Mouse (Mus musculus) brown adipose tissue, adult 24 weeks (tissue): Measurements from ENCODE around the gene Tra2a. TPM values are rescaled to one million over a fixed set of nuclear protein-coding genes. Genes with fewer than 3 reads are reported as not detected.

Experiments
- H3K27ac ChIP-seq: fragments of 200-500 bp; replicated peaks from 2 replicates; pipeline ENCODE4 v1.5.1; 2012; ENCODE audit warnings: low read depth, mild to moderate bottlenecking, low read length
- H3K4me1 ChIP-seq: fragments of 200-500 bp; 2 replicates; pipeline ENCODE4 v1.6.1; 2012; ENCODE audit warnings: low read length, mixed read lengths; ENCODE audit not compliant: control insufficient read depth, insufficient read depth, insufficient read length
- H3K4me3 ChIP-seq: fragments of 200-500 bp; 2 replicates; pipeline ENCODE4 v1.5.1; 2012; ENCODE audit warnings: low read depth, mild to moderate bottlenecking, low read length, moderate library complexity; ENCODE audit not compliant: insufficient read depth
- polyA plus RNA-seq: library from polyadenylated mRNA; stranded (reverse); fragments of >200 nt; gene quantifications from 2 replicates; pipeline ENCODE4 v1.2.4, GENCODE M21; 2012; ENCODE audit not compliant: missing spikeins, insufficient read depth, insufficient read length

Tra2a gene
- polyA plus RNA-seq, 1 experiment = 27.9 TPM

- peaks cover 6% of the 10 kb centered on the region for H3K4me1 ChIP-seq
- H3K27ac ChIP-seq = no peak overlapping the region
- no peak overlapping the region for H3K4me3 ChIP-seq
Measured at GRCm38 (mm10) chr6:49259711-49260110, 4.1 kb downstream of the Tra2a start.

DNA sequence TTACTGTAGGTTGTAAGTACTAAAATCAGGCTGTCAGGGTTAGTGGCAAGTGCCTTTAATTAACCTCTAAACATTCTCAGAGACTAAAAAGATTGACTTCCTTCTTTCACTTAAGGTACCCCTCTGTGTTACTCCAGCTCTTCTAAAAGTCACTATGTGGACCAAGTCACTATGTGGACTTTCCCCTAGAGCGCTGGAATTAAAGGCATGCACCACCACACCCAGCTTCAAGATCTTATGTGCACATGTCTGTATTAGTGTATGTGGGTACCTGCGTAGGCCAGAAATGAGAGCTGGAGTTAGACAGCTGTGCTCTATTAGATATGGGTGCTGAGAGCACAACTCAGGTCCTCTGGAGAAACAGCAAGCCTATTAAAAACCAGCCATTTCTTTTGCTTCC, 6.0 kb downstream of the Tra2a start:
- H3K27ac ChIP-seq = no peak overlapping the region
- no peak overlapping the region for H3K4me3 ChIP-seq
- H3K4me1 ChIP-seq = peaks cover 6% of the 10 kb centered on the region

GRCm38 (mm10) chr6:49252207-49252606, 11.6 kb downstream of the Tra2a start:
- no peak overlapping the region for H3K27ac ChIP-seq
- no peaks in the 10 kb centered on the region for H3K4me1 ChIP-seq
- H3K4me3 ChIP-seq = no peak overlapping the region

DNA sequence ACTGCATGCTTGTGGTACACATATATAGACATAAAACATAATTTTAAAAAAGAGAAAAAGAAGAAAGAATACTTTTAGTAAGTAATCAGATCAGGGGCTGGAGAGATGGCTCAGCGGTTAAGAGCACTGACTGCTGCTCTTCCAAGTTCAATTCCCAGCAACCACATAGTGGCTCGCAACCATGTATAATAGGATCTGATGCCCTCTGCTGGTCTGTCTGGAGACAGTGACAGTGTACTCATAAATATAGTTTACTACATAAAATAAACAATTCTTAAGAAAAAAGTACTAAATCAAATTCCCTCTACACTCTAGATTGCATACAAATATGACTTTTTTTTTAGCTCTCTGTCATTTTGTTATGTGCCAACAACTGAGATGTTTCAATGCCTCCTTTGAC, 12.6 kb downstream of the Tra2a start:
- H3K27ac ChIP-seq = no peak overlapping the region
- no peak overlapping the region for H3K4me3 ChIP-seq
- no peaks in the 10 kb centered on the region for H3K4me1 ChIP-seq

GRCm38 (mm10) chr6:49247246-49247645, 16.6 kb downstream of the Tra2a start:
- H3K4me3 ChIP-seq = no peak overlapping the region
- H3K27ac ChIP-seq = no peak overlapping the region
- no peaks in the 10 kb centered on the region for H3K4me1 ChIP-seq

- no peak overlapping the region for H3K27ac ChIP-seq
- H3K4me3 ChIP-seq = no peak overlapping the region
- no peaks in the 10 kb centered on the region for H3K4me1 ChIP-seq
Measured at GRCm38 (mm10) chr6:49242331-49242730, 21.5 kb downstream of the Tra2a start.

- no peak overlapping the region for H3K4me3 ChIP-seq
- no peak overlapping the region for H3K27ac ChIP-seq
- H3K4me1 ChIP-seq = no peaks in the 10 kb centered on the region
Measured at GRCm38 (mm10) chr6:49241562-49241961, 22.3 kb downstream of the Tra2a start.

GRCm38 (mm10) chr6:49236331-49236730, 27.5 kb downstream of the Tra2a start:
- no peak overlapping the region for H3K4me3 ChIP-seq
- no peaks in the 10 kb centered on the region for H3K4me1 ChIP-seq
- no peak overlapping the region for H3K27ac ChIP-seq

DNA sequence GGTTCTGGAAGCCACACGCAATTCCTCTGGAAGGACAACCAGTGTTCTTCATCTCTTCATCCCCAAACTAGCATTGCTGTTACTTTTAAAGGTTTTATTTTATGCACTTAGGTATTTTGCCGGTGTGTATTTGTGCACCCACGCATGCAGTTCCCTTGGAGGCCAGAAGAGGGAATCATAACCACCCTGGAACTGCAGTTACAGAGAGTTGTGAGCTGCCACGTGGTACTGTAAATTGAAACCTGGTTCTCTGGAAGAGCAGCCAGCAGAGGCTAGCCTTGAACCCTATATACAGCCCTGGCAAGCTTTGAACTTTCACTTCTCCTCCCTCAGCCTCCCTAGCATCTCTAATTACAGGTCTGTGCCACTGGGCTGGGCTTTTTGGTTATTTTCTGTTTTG, 30.5 kb downstream of the Tra2a start:
- no peak overlapping the region for H3K27ac ChIP-seq

GRCm38 (mm10) chr6:49228126-49228679, 35.6 kb downstream of the Tra2a start:
- H3K4me1 ChIP-seq = no peaks in the 10 kb centered on the region
- H3K4me3 ChIP-seq = no peak overlapping the region
- H3K27ac ChIP-seq = no peak overlapping the region

More for the DNA sequence above, 30.5 kb downstream of the Tra2a start:
- Histone ChIP-seq H3K4me3 (no peak overlapping the region), H3K4me1 (no peaks in the 10 kb centered on the region)

DNA sequence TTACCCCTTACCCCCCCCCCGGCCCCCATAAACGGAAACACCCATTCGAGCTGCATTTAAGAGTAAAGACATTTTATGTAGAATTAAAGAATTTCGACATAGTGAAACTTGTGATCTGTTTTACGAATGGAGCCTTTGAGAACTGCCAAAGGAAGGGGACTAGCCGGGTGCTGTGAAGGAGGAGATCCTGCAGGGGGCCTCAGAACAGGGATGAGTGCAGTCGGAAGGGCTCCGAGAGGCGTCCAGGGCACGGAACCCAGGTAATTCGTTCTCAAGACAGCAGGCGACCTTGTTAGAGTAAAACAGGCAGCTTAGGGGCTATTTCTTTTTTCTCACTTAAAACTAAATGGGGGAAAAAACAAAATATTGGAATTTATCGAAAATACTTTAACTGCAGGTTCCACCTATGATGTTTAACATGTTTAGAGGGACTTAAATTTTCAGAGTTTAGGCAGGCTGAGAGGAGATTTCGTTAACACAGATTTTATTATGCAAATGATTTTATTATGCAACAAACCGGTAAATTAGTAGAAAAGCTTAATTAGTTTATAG, 36.6 kb downstream of the Tra2a start:
- Histone ChIP-seq H3K4me1 (no peaks in the 10 kb centered on the region), H3K27ac (no peak overlapping the region), H3K4me3 (no peak overlapping the region)

GRCm38 (mm10) chr6:49225728-49226123, 38.1 kb downstream of the Tra2a start:
- Histone ChIP-seq H3K4me3 (no peak overlapping the region), H3K27ac (no peak overlapping the region), H3K4me1 (no peaks in the 10 kb centered on the region)

GRCm38 (mm10) chr6:49224923-49225727, 38.7 kb downstream of the Tra2a start:
- Histone ChIP-seq H3K27ac (no peak overlapping the region), H3K4me3 (no peak overlapping the region), H3K4me1 (no peaks in the 10 kb centered on the region)

DNA sequence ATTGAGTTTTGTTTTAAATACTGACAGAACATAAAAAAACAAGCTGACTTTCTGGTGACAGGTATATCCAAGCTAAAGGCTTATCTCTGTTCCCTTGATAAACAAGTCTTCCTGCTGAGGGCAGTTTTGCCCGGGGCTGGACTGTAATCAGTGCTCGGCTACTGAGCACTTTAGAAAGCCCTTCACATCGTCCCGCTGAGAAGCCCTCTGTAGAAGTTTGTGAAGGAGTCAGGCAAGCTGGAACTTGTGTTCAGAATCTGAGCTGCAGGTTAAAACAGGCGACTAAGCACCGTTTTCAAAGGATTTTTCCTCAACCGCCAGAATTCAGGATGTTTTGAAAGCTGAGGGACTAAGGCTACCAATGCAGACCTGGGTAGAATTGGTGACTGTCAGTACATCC, 41.9 kb downstream of the Tra2a start:
- no peak overlapping the region for H3K27ac ChIP-seq
- no peak overlapping the region for H3K4me3 ChIP-seq
- H3K4me1 ChIP-seq = no peaks in the 10 kb centered on the region

DNA sequence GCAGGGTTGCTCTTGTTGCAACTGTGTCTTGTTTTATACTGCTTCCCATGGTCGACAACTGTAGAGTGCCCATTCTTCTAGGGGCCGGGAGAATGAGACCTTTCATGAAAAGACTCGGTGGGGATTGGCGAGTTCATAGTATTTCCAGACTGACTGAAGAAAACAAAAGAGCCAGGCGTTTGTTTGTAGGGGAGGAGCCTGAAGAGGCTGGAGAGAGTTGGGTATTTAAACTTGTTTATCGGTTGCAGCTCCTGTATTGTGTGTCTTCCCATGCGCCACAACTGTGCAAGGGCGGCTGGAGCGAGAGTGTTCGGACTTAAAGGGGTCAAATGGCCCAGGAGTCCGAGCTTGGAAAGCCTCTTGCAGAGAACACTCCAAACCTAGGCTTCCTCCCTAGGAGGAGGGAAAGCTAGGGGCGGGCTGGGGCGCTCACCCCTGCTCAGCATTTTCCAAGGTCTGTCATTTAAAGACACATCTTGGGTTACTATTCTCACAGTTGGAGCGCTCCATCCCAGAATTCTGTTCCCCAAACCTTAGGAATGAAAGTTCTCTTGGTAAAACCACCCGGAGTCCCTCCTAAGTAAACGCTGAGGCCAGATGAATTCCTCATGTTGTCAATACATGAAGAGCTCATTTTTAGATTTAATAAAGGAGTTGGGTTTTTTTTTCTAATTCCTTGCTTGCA, 43.8 kb downstream of the Tra2a start:
- no peak overlapping the region for H3K27ac ChIP-seq
- H3K4me1 ChIP-seq = no peaks in the 10 kb centered on the region
- H3K4me3 ChIP-seq = no peak overlapping the region
